Mouse (Mus musculus) embryonic facial prominence, embryonic 10.5 days (tissue): ENCODE data around the gene Six6. TPM values are rescaled to one million over a fixed set of nuclear protein-coding genes. Genes with fewer than 3 reads are reported as not detected.

Source experiments
- DNase-seq: peaks from one replicate; pipeline ENCODE4 v3.0.0-alpha.2; 2017; ENCODE audit warnings: low spot score
- H3K27ac ChIP-seq: fragments of 300-500 bp; sonication (generic); replicated peaks from 2 replicates; pipeline ENCODE4 v1.5.1; 2016; ENCODE audit warnings: mild to moderate bottlenecking
- H3K27me3 ChIP-seq: fragments of 300-500 bp; sonication (generic); replicated peaks from 2 replicates; pipeline ENCODE4 v1.6.1; 2016; ENCODE audit warnings: low read depth, mild to moderate bottlenecking; ENCODE audit not compliant: poor library complexity, severe bottlenecking
- H3K36me3 ChIP-seq: fragments of 300-500 bp; sonication (generic); replicated peaks from 2 replicates; pipeline ENCODE4 v1.6.1; 2016; ENCODE audit warnings: mild to moderate bottlenecking, moderate library complexity
- H3K4me1 ChIP-seq: fragments of 300-500 bp; sonication (generic); 2 replicates; pipeline ENCODE4 v1.6.1; 2016
- H3K4me3 ChIP-seq: fragments of 300-500 bp; sonication (generic); 2 replicates; pipeline ENCODE4 v1.5.1; 2016; ENCODE audit warnings: mild to moderate bottlenecking, moderate library complexity
- H3K9me3 ChIP-seq: fragments of 300-500 bp; sonication (generic); 2 replicates; pipeline ENCODE4 v1.6.1; 2016; ENCODE audit warnings: mild to moderate bottlenecking
- WGBS: fragments of 180-500 bp; shearing (Covaris S2); methylation state at CpG from one replicate; pipeline ENCODE4 v1.1.7; 2016; 5-methylcytosine and 5-hydroxymethylcytosine counted together
- polyA plus RNA-seq: library from polyadenylated mRNA; unstranded; fragments of >200 nt; fragmentation: Nextera tagmentation; extraction: Ambion mirVana; gene quantifications from 2 replicates; pipeline ENCODE4 v1.2.1, GENCODE M21; 2016

Gene Six6
- polyA plus RNA-seq, 1 experiment from 2014 or later: 8.7 TPM

GRCm38 (mm10) chr12:72944411-72945225, 4.9 kb downstream of the Six6 start:
- Histone ChIP-seq H3K27ac (peak overlapping the region; percentile 81), H3K27me3 (peaks cover 100% of the 10 kb centered on the region), H3K4me1 (peaks cover 38% of the 10 kb centered on the region), H3K9me3 (no peaks in the 10 kb centered on the region), H3K4me3 (peak overlapping the region; percentile 64), H3K36me3 (no peaks in the 10 kb centered on the region)
- WGBS: 1% methylated on average over 24 of the region's 24 CpGs
- DNase-seq: no peak

GRCm38 (mm10) chr12:72945301-72946063, 5.8 kb downstream of the Six6 start:
- Histone ChIP-seq H3K36me3 (no peaks in the 10 kb centered on the region), H3K27me3 (peaks cover 100% of the 10 kb centered on the region), H3K4me1 (peaks cover 29% of the 10 kb centered on the region), H3K9me3 (no peaks in the 10 kb centered on the region), H3K4me3 (peak overlapping the region; percentile 64), H3K27ac (peak overlapping the region; percentile 81)
- DNase-seq: peak; percentile 80
- under 1% methylated on average over 89 of the region's 89 CpGs for WGBS

- no peak for DNase-seq
- Histone ChIP-seq H3K27me3 (peaks cover 99% of the 10 kb centered on the region), H3K4me3 (peak overlapping the region; percentile 64), H3K27ac (peak overlapping the region; percentile 81), H3K4me1 (peaks cover 27% of the 10 kb centered on the region), H3K9me3 (no peaks in the 10 kb centered on the region), H3K36me3 (no peaks in the 10 kb centered on the region)
- 3% methylated on average over 8 of the region's 8 CpGs for WGBS
Observed at GRCm38 (mm10) chr12:72946064-72946395, 6.3 kb downstream of the Six6 start.

- H3K9me3 ChIP-seq: no peaks in the 10 kb centered on the region
- no peak for DNase-seq
- H3K27me3 ChIP-seq: peaks cover 98% of the 10 kb centered on the region
- no peak overlapping the region; the same call in 1 of the 2 replicates for H3K27ac ChIP-seq
- H3K4me1 ChIP-seq: peaks cover 19% of the 10 kb centered on the region
- H3K36me3 ChIP-seq: no peaks in the 10 kb centered on the region
- peak overlapping the region; percentile 64 for H3K4me3 ChIP-seq
Observed at GRCm38 (mm10) chr12:72946805-72947204, 7.1 kb downstream of the Six6 start.

- DNase-seq: no peak
- Histone ChIP-seq H3K4me3 (peak overlapping the region; percentile 21; the same call in 1 of the 2 replicates), H3K36me3 (no peaks in the 10 kb centered on the region), H3K9me3 (no peaks in the 10 kb centered on the region), H3K27me3 (peaks cover 96% of the 10 kb centered on the region), H3K4me1 (peaks cover 19% of the 10 kb centered on the region), H3K27ac (no peak overlapping the region)
- 9% methylated on average over 2 of the region's 2 CpGs for WGBS
Observed at GRCm38 (mm10) chr12:72947335-72947734, 7.6 kb downstream of the Six6 start.

- no peaks in the 10 kb centered on the region for H3K9me3 ChIP-seq
- 85% methylated on average over 5 of the region's 5 CpGs for WGBS
- no peak overlapping the region for H3K27ac ChIP-seq
- H3K27me3 ChIP-seq: peaks cover 87% of the 10 kb centered on the region
- H3K36me3 ChIP-seq: no peaks in the 10 kb centered on the region
- no peak overlapping the region for H3K4me3 ChIP-seq
- DNase-seq: no peak
- H3K4me1 ChIP-seq: no peaks in the 10 kb centered on the region
Observed at GRCm38 (mm10) chr12:72953089-72953488, 13.4 kb downstream of the Six6 start.

- Histone ChIP-seq H3K4me3 (no peak overlapping the region), H3K27me3 (peaks cover 80% of the 10 kb centered on the region), H3K4me1 (no peaks in the 10 kb centered on the region), H3K36me3 (no peaks in the 10 kb centered on the region), H3K27ac (no peak overlapping the region), H3K9me3 (no peaks in the 10 kb centered on the region)
- DNase-seq: no peak
- WGBS: 84% methylated on average over 5 of the region's 5 CpGs
Observed at GRCm38 (mm10) chr12:72953858-72954257, 14.2 kb downstream of the Six6 start.

DNA sequence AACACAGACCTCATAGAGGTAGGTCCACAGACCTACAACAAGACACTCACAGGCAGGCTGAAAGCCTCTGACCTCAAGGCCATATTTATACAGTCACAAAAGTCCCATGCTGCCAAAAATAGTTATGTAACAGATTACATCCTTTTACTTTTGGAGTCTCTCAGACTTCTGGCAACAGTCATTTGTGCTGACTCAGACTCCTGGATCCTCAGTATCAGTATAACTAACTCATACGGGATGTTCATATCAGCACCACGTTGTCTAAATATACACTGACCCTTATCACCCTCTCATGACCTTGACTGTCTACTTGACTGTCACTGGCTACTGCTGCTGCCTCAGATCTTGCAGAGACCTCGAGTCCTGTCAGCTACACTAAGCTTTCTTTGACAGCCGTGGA, 15.2 kb downstream of the Six6 start:
- Histone ChIP-seq H3K9me3 (no peaks in the 10 kb centered on the region), H3K27me3 (peaks cover 69% of the 10 kb centered on the region), H3K4me1 (no peaks in the 10 kb centered on the region), H3K36me3 (no peaks in the 10 kb centered on the region), H3K27ac (no peak overlapping the region), H3K4me3 (no peak overlapping the region)
- 74% methylated on average over 4 of the region's 4 CpGs for WGBS
- no peak for DNase-seq

- no peaks in the 10 kb centered on the region for H3K36me3 ChIP-seq
- no peaks in the 10 kb centered on the region for H3K4me1 ChIP-seq
- no peak overlapping the region for H3K27ac ChIP-seq
- H3K9me3 ChIP-seq: peaks cover 4% of the 10 kb centered on the region; the same call in 1 of the 2 replicates
- no peak for DNase-seq
- H3K27me3 ChIP-seq: peaks cover 46% of the 10 kb centered on the region
- H3K4me3 ChIP-seq: no peak overlapping the region
- WGBS: 71% methylated on average over 6 of the region's 6 CpGs
Observed at GRCm38 (mm10) chr12:72957829-72958424, 18.2 kb downstream of the Six6 start.

GRCm38 (mm10) chr12:72958446-72958845, 18.8 kb downstream of the Six6 start:
- 93% methylated on average over 3 of the region's 3 CpGs for WGBS
- peaks cover 4% of the 10 kb centered on the region; the same call in 1 of the 2 replicates for H3K9me3 ChIP-seq
- H3K27ac ChIP-seq: no peak overlapping the region
- H3K36me3 ChIP-seq: no peaks in the 10 kb centered on the region
- H3K4me3 ChIP-seq: no peak overlapping the region
- H3K27me3 ChIP-seq: peaks cover 41% of the 10 kb centered on the region
- no peaks in the 10 kb centered on the region for H3K4me1 ChIP-seq
- no peak for DNase-seq

DNA sequence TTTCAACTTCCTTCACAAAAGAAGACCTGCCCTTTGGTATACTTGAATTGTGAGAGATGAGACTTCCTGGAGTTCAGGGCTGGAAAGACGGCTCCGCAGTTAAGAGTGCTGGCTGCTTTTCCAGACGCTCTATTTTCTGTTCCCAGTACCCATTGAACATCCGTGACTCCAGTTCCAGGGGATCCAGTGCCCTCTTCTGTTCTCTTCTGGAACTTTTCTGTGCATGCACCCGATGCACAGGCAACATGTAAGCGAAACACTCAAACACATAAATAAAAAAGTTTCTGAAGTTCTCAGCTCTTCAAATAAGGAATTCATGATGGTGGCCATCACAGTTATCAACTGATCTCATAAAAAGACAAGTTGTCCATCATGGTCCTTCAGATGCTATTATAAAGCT, 23.1 kb downstream of the Six6 start:
- Histone ChIP-seq H3K27ac (no peak overlapping the region), H3K36me3 (no peaks in the 10 kb centered on the region), H3K27me3 (peaks cover 5% of the 10 kb centered on the region), H3K4me1 (no peaks in the 10 kb centered on the region), H3K9me3 (peaks cover 4% of the 10 kb centered on the region; the same call in 1 of the 2 replicates), H3K4me3 (no peak overlapping the region)
- DNase-seq: no peak
- WGBS: 63% methylated on average over 6 of the region's 6 CpGs

DNA sequence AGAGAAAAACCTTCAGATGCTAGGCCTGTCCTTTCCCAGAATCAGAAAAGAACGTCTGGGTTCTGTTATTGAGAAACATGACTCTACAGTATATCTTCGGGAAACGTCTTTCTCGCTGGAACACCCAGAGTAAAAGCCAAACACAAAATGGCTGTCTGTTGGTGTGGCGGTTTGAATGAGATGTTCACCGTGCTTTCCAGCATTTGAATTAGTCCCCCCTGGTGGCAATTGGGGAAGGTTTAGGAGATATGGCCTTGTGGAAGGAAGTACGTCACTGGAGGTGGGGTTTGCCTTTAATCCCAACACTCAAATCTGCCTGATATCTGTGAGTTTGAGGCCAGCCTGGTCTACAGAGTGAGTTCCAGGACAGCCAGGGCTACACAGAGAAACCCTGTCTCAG, 27.8 kb downstream of the Six6 start:
- Histone ChIP-seq H3K4me3 (no peak overlapping the region), H3K4me1 (no peaks in the 10 kb centered on the region), H3K27ac (no peak overlapping the region), H3K36me3 (no peaks in the 10 kb centered on the region), H3K27me3 (peaks cover 24% of the 10 kb centered on the region), H3K9me3 (no peaks in the 10 kb centered on the region)
- DNase-seq: no peak
- WGBS: 86% methylated on average over 7 of the region's 7 CpGs
